Mouse (Mus musculus): Measurements from ENCODE around the gene Srrt.

Srrt gene

GRCm38 (mm10) chr5:137307071-137307912 lies at the start of gene Srrt:
Gene Srrt (minus strand): TSS chr5:137307674.
- DNase-seq (ENCODE audit: low read depth, low spot score): peak; percentile 92

GRCm38 (mm10) chr5:137354091-137354490 lies 46.6 kb upstream of the Srrt start:
- no peak for DNase-seq (ENCODE audit: low read depth, low spot score)

GRCm38 (mm10) chr5:137352011-137352975 lies 44.8 kb upstream of the Srrt start:
- no peak for DNase-seq (ENCODE audit: low read depth, low spot score)

GRCm38 (mm10) chr5:137351394-137351793 lies 43.9 kb upstream of the Srrt start:
- DNase-seq (ENCODE audit: low read depth, low spot score): no peak

GRCm38 (mm10) chr5:137351058-137351380 lies 43.5 kb upstream of the Srrt start:
- DNase-seq (ENCODE audit: low read depth, low spot score): no peak

GRCm38 (mm10) chr5:137350205-137351057 lies 43.0 kb upstream of the Srrt start:
- DNase-seq (ENCODE audit: low read depth, low spot score): no peak

GRCm38 (mm10) chr5:137349384-137350204 lies 42.1 kb upstream of the Srrt start, which contains the start of gene Ephb4:
Gene Ephb4 (plus strand): TSS chr5:137350109.
- DNase-seq (ENCODE audit: low read depth, low spot score): no peak

- DNase-seq (ENCODE audit: low read depth, low spot score): no peak
These were observed 41.3 kb upstream of the Srrt start for GRCm38 (mm10) chr5:137348482-137349383.

- DNase-seq (ENCODE audit: low read depth, low spot score): no peak
These were observed 40.4 kb upstream of the Srrt start for GRCm38 (mm10) chr5:137347856-137348255.

- DNase-seq (ENCODE audit: low read depth, low spot score): no peak
These were observed 39.5 kb upstream of the Srrt start for GRCm38 (mm10) chr5:137346983-137347382.

- no peak for DNase-seq (ENCODE audit: low read depth, low spot score)
These were observed 38.9 kb upstream of the Srrt start for GRCm38 (mm10) chr5:137346388-137346787.

GRCm38 (mm10) chr5:137345821-137346220 lies 38.3 kb upstream of the Srrt start:
- DNase-seq (ENCODE audit: low read depth, low spot score): no peak

GRCm38 (mm10) chr5:137343869-137344268 lies 36.4 kb upstream of the Srrt start:
- no peak for DNase-seq (ENCODE audit: low read depth, low spot score)

GRCm38 (mm10) chr5:137343412-137343811 lies 35.9 kb upstream of the Srrt start:
- no peak for DNase-seq (ENCODE audit: low read depth, low spot score)

- no peak for DNase-seq (ENCODE audit: low read depth, low spot score)
These were observed 35.0 kb upstream of the Srrt start for GRCm38 (mm10) chr5:137342407-137343012.

GRCm38 (mm10) chr5:137340222-137340621 lies 32.7 kb upstream of the Srrt start:
- no peak for DNase-seq (ENCODE audit: low read depth, low spot score)

GRCm38 (mm10) chr5:137339290-137339979 lies 32.0 kb upstream of the Srrt start:
- no peak for DNase-seq (ENCODE audit: low read depth, low spot score)

- no peak for DNase-seq (ENCODE audit: low read depth, low spot score)
These were observed 31.3 kb upstream of the Srrt start for GRCm38 (mm10) chr5:137338663-137339289.

All from retina, postnatal 7 days (tissue).